Mouse (Mus musculus): ENCODE results near the gene Usp50. TPM values are rescaled to one million over a fixed set of nuclear protein-coding genes. Genes with fewer than 3 reads are reported as not detected.

Gene Usp50
- total RNA-seq, 4 experiments from 2014 or later, result 0.16 TPM; not detected in 3

DNA sequence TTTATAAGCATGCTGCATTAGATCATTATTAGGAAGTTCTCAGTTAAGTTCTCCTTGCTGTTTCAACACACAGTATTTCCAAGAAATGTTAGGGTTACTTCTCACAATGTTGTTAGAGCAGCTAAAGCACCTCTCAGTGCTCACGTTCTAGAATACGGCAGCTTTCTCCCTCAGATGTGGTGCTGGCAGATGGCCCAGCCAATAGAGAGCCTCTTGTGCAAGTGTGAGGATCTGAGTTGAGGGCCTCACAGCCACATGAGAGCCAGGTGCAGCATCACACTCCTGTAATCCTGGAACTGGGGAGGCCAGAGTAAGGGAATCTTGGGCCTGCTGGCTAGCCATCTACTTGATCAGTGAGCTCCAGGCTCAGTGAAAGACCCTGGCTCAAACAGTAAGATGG, 43.0 kb downstream of the Usp50 start:
- no peak for DNase-seq

DNA sequence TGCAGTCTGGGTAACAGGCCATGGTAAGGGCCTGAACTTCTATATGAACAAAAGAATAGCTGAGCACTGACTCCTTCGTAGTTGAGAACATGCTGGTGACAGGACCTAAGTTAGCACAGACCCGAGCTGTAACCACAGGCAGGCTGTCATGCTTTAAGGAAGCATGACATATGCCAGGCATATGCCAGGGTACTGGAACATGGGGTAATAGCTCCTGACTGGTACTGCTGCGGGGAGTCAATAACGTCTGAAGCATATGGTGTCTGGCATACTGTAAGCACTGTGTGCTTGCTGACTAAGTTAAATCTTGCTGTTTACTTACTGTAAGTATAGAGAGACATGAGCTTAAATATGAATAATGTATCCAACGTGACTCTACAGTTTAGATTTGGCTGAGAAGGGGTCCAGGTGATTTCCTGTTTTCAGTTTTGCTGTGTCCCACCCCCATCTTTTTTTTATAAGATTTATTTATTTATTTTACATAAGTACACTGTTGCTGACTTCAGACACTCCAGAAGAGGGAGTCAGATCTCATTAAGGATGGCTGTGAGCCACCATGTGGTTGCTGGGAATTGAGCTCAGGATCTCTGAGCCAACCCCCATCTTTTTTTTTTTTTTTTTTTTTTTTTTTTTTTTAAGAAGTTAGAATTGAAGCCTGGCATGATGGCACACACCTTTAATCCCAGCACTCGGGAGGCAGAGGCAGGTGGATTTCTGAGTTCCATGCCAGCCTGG, 47.8 kb downstream of the Usp50 start:
- no peak for DNase-seq

DNA sequence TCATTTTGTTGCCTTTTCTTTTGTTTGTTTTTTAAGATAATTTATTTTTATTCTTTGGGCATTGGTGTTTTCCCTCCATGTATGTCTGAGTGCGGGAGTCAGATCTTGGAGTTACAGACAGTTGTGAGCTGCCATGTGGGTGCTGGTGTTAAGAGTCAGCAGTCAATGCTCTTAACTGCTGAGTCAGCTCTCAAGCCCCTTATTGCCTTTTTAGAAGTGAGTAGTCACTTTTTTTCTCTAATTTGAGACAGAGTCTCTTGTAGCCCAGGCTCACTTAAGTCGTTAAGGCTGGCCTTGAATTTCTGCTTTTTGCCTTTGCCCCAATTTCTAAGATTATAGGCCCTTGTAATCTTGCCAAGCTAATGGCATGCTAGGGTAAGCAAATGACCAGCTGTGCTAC, 52.8 kb downstream of the Usp50 start:
- no peak for DNase-seq

- DNase-seq, result no peak
Measured at GRCm38 (mm10) chr2:126729207-126729606, 54.1 kb downstream of the Usp50 start.

GRCm38 (mm10) chr2:126712950-126713349, 70.3 kb downstream of the Usp50 start:
- no peak for DNase-seq

DNA sequence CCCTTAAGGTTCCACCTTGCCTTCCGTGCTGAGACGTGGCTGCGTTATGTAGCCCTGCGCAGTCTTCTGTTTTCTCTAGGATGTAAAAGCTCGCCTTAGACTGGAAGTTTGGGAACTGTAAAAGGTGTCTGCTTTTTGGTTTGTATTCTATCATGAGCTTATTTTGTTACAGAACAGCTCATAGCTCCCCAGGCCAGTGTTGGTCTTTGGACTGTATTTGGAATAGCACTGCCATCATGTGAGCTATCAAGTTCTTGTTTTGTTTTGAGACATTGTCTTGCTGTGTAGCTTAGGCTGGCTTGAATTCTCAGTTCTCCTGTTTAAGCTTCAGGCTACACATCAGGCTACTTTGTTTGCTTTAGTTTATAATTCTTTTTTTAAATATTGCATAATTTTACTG, 70.7 kb downstream of the Usp50 start:
- DNase-seq, result no peak

- no peak for DNase-seq
Measured at GRCm38 (mm10) chr2:126708361-126708760, 74.9 kb downstream of the Usp50 start.

GRCm38 (mm10) chr2:126707438-126707779, 75.9 kb downstream of the Usp50 start:
- no peak for DNase-seq

GRCm38 (mm10) chr2:126706759-126707437, 76.4 kb downstream of the Usp50 start, which contains the start of gene Usp8:
Usp8 (plus strand) TSS chr2:126707328.
- DNase-seq, result peak; percentile 98

DNA sequence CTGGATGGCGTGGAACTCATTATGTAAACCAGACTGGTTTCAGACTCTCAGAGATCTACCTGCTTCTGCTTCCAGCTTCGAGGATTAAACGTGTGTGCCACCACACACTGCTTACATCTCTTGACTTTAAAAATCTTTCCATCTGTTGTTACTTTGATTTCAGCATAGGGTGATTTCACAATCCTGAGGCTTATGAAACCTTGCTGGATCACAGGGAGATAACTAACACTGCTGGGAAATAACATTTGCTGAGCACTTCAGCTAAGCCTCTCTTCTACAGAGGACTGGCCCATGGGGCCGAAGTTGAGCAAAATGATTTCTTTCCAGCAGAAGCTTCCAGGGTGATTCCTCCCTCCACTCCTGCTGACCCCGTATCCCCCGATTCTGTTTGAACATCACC, 88.0 kb downstream of the Usp50 start:
- no peak for DNase-seq

- no peak for DNase-seq
Measured at GRCm38 (mm10) chr2:126691290-126691689, 92.0 kb downstream of the Usp50 start.

DNA sequence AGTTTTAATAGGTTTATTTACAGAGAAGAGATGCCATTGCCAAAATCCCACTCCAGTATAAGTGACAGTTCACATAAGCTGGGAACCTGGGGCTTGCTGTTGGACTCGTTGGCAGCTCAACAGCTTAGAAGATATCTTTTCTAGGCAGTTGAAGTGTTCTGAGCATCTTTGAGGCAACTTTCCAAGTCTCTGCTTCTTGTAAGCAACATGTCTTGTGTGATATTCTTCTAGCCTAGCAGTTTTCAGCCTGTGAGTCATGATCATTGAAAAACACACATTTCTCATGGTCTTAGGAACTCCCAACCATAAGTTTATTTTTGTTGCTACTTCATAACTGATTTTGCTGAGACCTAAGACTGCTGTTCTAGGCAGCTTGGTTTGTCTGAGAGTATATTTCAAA, 100.3 kb downstream of the Usp50 start:
- DNase-seq, result no peak

DNA sequence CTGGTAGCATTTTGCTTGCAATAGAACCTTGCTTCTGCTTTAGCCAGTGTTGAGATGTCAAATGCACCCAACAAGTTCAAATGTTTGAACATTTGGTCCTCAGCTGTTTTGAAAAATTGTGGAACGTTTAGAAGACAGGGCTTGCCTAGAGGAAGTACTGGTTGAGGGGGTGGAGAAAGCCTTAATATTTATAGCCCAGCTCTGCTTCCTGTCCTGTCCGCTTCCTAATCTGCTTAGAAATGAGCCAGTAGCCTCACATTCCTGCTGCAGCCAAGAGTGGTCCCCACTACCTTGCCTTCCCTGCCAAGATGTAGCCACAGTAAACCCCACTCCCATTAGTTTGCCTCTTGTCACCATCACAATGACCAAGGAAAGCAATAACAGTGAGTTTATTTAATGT, 100.9 kb downstream of the Usp50 start:
- no peak for DNase-seq

- no peak for DNase-seq
Measured at GRCm38 (mm10) chr2:126677366-126677765, 105.9 kb downstream of the Usp50 start.

- DNase-seq, result no peak
Measured at GRCm38 (mm10) chr2:126676122-126676515, 107.2 kb downstream of the Usp50 start, which contains the start of gene Gabpb1. Gabpb1 (minus strand) TSS chr2:126676337.

DNA sequence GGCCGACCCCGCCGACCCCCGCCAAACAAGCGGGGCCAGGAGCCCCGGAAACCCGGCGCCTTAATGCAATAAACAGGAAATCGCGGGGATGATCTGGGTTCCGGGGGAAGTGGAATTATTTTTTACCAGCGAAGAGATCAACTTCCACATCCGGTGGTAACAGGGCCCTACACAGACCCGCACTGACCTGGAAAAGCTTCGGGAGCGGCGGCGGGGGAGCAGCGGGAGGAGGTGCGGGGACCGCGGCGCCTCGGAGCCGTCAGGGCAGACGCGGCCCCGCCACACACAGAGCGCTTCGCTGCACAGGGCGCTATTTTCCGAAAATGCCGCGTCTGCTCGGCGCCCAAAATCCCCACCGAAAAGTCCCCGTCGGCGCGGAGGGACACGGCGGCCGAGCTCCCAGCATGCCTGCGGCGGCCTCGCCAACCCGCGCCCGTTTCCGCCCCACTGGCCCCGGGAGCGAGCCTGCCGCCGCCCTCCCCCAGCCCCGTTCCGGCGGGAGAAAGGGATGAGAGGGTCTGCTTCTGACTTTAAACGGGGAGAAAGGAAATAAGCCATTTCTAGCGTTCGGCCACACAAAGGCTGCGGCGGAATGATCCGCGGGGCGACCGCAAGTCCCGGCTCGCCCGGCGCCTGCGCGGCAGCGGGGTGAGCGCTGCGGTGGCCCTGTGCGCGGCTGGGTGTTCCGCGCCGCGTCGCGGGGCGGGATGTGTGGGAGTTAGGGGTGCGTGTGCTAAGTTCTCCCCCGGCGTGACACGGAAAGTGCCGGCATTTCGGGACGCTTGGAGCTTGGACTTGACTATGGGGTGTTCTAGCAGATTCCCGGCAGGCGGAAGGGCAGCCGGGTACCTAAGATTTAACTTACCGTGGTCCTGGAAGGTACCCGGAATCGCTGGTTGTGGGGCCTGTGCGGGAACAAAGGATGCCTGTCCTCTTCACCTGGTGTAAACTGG, 107.8 kb downstream of the Usp50 start:
- peak; percentile 81 for DNase-seq

DNA sequence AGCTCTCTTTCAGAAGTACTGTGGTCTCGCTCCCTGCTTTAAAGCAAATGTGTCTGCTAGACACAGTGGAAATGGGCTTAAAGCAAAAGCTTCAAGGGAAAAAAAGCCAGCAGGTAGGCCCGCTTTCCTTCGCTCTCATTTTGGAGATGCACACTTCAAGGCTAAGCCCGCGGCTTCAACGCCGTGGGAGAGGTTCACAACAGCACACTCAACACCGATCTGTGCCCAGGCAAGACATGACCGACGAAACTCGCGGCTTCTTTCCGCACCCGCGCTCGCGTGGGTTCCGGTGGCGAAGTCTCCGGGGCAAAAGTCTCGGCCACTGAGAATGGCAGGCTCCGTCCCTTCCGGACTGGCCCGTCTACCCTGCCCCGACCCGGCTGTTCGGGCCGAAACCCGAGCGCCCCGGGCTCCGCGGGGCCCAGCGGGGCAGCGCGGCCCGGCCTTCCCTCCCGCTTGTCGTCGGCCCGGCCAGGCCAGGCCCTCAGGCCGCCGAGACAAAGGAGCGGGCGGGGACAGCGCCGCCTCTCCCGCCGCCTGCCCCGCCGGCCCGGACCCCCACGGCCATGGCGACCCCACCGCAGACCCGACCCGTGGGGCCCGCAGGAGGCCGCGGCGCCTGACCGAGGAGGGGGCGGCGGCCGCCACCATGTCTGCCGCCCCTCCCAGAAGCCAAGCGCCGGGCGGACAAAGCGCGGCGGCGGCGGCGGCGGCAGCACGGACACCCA, 108.7 kb downstream of the Usp50 start:
- peak; percentile 39 for DNase-seq

GRCm38 (mm10) chr2:126673317-126674242, 109.7 kb downstream of the Usp50 start:
- DNase-seq, result no peak

DNA sequence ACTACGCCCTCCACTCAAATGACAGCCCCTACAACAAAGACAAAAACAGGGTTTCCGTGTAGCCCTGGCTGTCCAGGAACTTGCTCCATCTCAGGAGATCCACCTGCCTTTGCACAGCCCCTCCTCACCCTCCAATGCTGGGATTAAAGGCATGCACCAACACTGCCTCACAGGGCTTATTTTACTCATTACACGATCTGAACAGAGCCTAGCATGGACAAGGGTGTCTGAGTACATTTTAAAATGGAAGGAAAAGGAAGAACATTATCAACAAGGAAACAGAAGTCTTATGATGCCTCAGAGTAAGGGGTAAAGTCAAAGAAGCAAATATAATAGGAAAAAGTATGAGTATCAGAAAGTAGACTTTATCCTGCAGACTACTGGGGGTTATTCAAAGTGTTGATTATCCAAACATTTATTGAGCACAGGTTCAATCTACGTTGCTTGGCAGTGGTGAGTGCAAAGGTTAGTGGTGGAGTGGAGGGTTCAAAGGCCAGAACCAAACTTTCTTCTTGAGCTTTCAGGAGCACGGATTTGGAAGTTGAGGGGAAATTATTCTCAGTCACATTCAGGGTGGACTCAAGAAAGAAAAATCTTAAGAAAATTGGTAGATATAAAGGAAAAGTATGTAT, 114.5 kb downstream of the Usp50 start:
- no peak for DNase-seq

GRCm38 (mm10) chr2:126665984-126666383, 117.3 kb downstream of the Usp50 start:
- no peak for DNase-seq

- DNase-seq, result no peak
Measured at GRCm38 (mm10) chr2:126663481-126663880, 119.8 kb downstream of the Usp50 start.

Data from adrenal gland, adult 8-10 months (tissue).